Mouse (Mus musculus) bone marrow macrophage, adult 2 months (primary cell): ENCODE data around the gene Zfp365.

ENCODE experiments used
- CTCF ChIP-seq: IDR thresholded peaks from 2 replicates; pipeline ENCODE4 v1.5.1; 2012; ENCODE audit warnings: low read depth, mild to moderate bottlenecking, low read length, moderate library complexity
- POLR2A ChIP-seq: IDR thresholded peaks from 2 replicates; pipeline ENCODE4 v1.6.1; 2012; ENCODE audit warnings: mild to moderate bottlenecking, low read depth, low read length, borderline replicate concordance

- TF ChIP-seq POLR2A = no peak
- TF ChIP-seq CTCF = peak; percentile 79
Measured at GRCm38 (mm10) chr10:67871811-67872210, 40.7 kb downstream of the Zfp365 start.
